Mouse (Mus musculus): ENCODE data around the gene Ubl3. TPM values are rescaled to one million over a fixed set of nuclear protein-coding genes. Genes with fewer than 3 reads are reported as not detected.

The Ubl3 gene
- polyA plus RNA-seq, 1 experiment: 19.1 TPM

- Histone ChIP-seq H3K4me3 (ENCODE audit: insufficient read depth, poor library complexity, severe bottlenecking) (no peak overlapping the region), H3ac (ENCODE audit: control insufficient read depth, insufficient read length, low read depth) (no peak overlapping the region), H3K79me3 (ENCODE audit: low read depth) (peaks cover 71% of the 10 kb centered on the region), H3K36me3 (ENCODE audit: control insufficient read depth, insufficient read depth) (no peaks in the 10 kb centered on the region), H3K79me2 (ENCODE audit: control insufficient read depth, insufficient read depth) (peaks cover 96% of the 10 kb centered on the region), H3K27me3 (ENCODE audit: control insufficient read depth, insufficient read depth, insufficient read length) (no peaks in the 10 kb centered on the region)
- TF ChIP-seq MYOG (IDR thresholded peaks at IDR 0.05; ENCODE audit: control insufficient read depth, extremely low read depth, insufficient read length) (no peak), MYOD1 (IDR thresholded peaks at IDR 0.05; ENCODE audit: control insufficient read depth, insufficient read length, low read depth) (no peak), USF1 (IDR thresholded peaks at IDR 0.05; ENCODE audit: low read depth) (no peak), FOSL1 (IDR thresholded peaks at IDR 0.05; ENCODE audit: insufficient read depth, low read length, poor library complexity, severe bottlenecking) (no peak), MAX (IDR thresholded peaks at IDR 0.05) (no peak), CEBPB (IDR thresholded peaks at IDR 0.05; ENCODE audit: low read depth) (no peak), CTCF (IDR thresholded peaks at IDR 0.05; ENCODE audit: control insufficient read depth, insufficient read depth, insufficient read length) (no peak)
These were observed 30.2 kb downstream of the Ubl3 start for GRCm38 (mm10) chr5:148522378-148522777.

GRCm38 (mm10) chr5:148517445-148517844 is 35.1 kb downstream of the Ubl3 start:
- no peaks in the 10 kb centered on the region for H3K36me3 ChIP-seq (ENCODE audit: control insufficient read depth, insufficient read depth)
- H3K27me3 ChIP-seq (ENCODE audit: control insufficient read depth, insufficient read depth, insufficient read length): no peaks in the 10 kb centered on the region
- H3K4me3 ChIP-seq (ENCODE audit: insufficient read depth, poor library complexity, severe bottlenecking): no peak overlapping the region
- H3ac ChIP-seq (ENCODE audit: control insufficient read depth, insufficient read length, low read depth): no peak overlapping the region
- no peak for TF ChIP-seq FOSL1 (IDR thresholded peaks at IDR 0.05; ENCODE audit: insufficient read depth, low read length, poor library complexity, severe bottlenecking)
- no peak for TF ChIP-seq USF1 (IDR thresholded peaks at IDR 0.05; ENCODE audit: low read depth)
- no peak for TF ChIP-seq MAX (IDR thresholded peaks at IDR 0.05)
- TF ChIP-seq MYOG (IDR thresholded peaks at IDR 0.05; ENCODE audit: control insufficient read depth, extremely low read depth, insufficient read length): no peak
- no peak for TF ChIP-seq CEBPB (IDR thresholded peaks at IDR 0.05; ENCODE audit: low read depth)
- TF ChIP-seq MYOD1 (IDR thresholded peaks at IDR 0.05; ENCODE audit: control insufficient read depth, insufficient read length, low read depth): no peak
- no peak for TF ChIP-seq CTCF (IDR thresholded peaks at IDR 0.05; ENCODE audit: control insufficient read depth, insufficient read depth, insufficient read length)
- H3K79me2 ChIP-seq (ENCODE audit: control insufficient read depth, insufficient read depth): peaks cover 92% of the 10 kb centered on the region
- peaks cover 63% of the 10 kb centered on the region for H3K79me3 ChIP-seq (ENCODE audit: low read depth)

GRCm38 (mm10) chr5:148512042-148512640 is 40.4 kb downstream of the Ubl3 start:
- Histone ChIP-seq H3K4me3 (ENCODE audit: insufficient read depth, poor library complexity, severe bottlenecking) (no peak overlapping the region), H3ac (ENCODE audit: control insufficient read depth, insufficient read length, low read depth) (no peak overlapping the region), H3K27me3 (ENCODE audit: control insufficient read depth, insufficient read depth, insufficient read length) (no peaks in the 10 kb centered on the region), H3K36me3 (ENCODE audit: control insufficient read depth, insufficient read depth) (peaks cover 20% of the 10 kb centered on the region), H3K79me2 (ENCODE audit: control insufficient read depth, insufficient read depth) (peaks cover 56% of the 10 kb centered on the region), H3K79me3 (ENCODE audit: low read depth) (peaks cover 29% of the 10 kb centered on the region)
- TF ChIP-seq MYOG (IDR thresholded peaks at IDR 0.05; ENCODE audit: control insufficient read depth, extremely low read depth, insufficient read length) (no peak), CTCF (IDR thresholded peaks at IDR 0.05; ENCODE audit: control insufficient read depth, insufficient read depth, insufficient read length) (no peak), FOSL1 (IDR thresholded peaks at IDR 0.05; ENCODE audit: insufficient read depth, low read length, poor library complexity, severe bottlenecking) (no peak), CEBPB (IDR thresholded peaks at IDR 0.05; ENCODE audit: low read depth) (no peak), USF1 (IDR thresholded peaks at IDR 0.05; ENCODE audit: low read depth) (no peak), MYOD1 (IDR thresholded peaks at IDR 0.05; ENCODE audit: control insufficient read depth, insufficient read length, low read depth) (no peak), MAX (IDR thresholded peaks at IDR 0.05) (no peak)

- Histone ChIP-seq H3K79me2 (ENCODE audit: control insufficient read depth, insufficient read depth) (peaks cover 42% of the 10 kb centered on the region), H3K36me3 (ENCODE audit: control insufficient read depth, insufficient read depth) (peaks cover 24% of the 10 kb centered on the region), H3K27me3 (ENCODE audit: control insufficient read depth, insufficient read depth, insufficient read length) (no peaks in the 10 kb centered on the region), H3K4me3 (ENCODE audit: insufficient read depth, poor library complexity, severe bottlenecking) (no peak overlapping the region), H3ac (ENCODE audit: control insufficient read depth, insufficient read length, low read depth) (no peak overlapping the region), H3K79me3 (ENCODE audit: low read depth) (peaks cover 18% of the 10 kb centered on the region)
- TF ChIP-seq MYOD1 (IDR thresholded peaks at IDR 0.05; ENCODE audit: control insufficient read depth, insufficient read length, low read depth) (no peak), MAX (IDR thresholded peaks at IDR 0.05) (no peak), USF1 (IDR thresholded peaks at IDR 0.05; ENCODE audit: low read depth) (no peak), MYOG (IDR thresholded peaks at IDR 0.05; ENCODE audit: control insufficient read depth, extremely low read depth, insufficient read length) (no peak), CTCF (IDR thresholded peaks at IDR 0.05; ENCODE audit: control insufficient read depth, insufficient read depth, insufficient read length) (no peak)
These were observed 42.3 kb downstream of the Ubl3 start for GRCm38 (mm10) chr5:148510265-148510664.

GRCm38 (mm10) chr5:148509731-148510130 is 42.9 kb downstream of the Ubl3 start:
- peaks cover 25% of the 10 kb centered on the region for H3K36me3 ChIP-seq (ENCODE audit: control insufficient read depth, insufficient read depth)
- TF ChIP-seq FOSL1 (IDR thresholded peaks at IDR 0.05; ENCODE audit: insufficient read depth, low read length, poor library complexity, severe bottlenecking) (no peak), USF1 (IDR thresholded peaks at IDR 0.05; ENCODE audit: low read depth) (no peak), MYOD1 (IDR thresholded peaks at IDR 0.05; ENCODE audit: control insufficient read depth, insufficient read length, low read depth) (no peak), MYOG (IDR thresholded peaks at IDR 0.05; ENCODE audit: control insufficient read depth, extremely low read depth, insufficient read length) (no peak), CTCF (IDR thresholded peaks at IDR 0.05; ENCODE audit: control insufficient read depth, insufficient read depth, insufficient read length) (no peak), MAX (IDR thresholded peaks at IDR 0.05) (no peak), CEBPB (IDR thresholded peaks at IDR 0.05; ENCODE audit: low read depth) (no peak)

More at GRCm38 (mm10) chr5:148509731-148510130, 42.9 kb downstream of the Ubl3 start:
- H3K4me3 ChIP-seq (ENCODE audit: insufficient read depth, poor library complexity, severe bottlenecking): no peak overlapping the region
- H3ac ChIP-seq (ENCODE audit: control insufficient read depth, insufficient read length, low read depth): no peak overlapping the region
- no peaks in the 10 kb centered on the region for H3K27me3 ChIP-seq (ENCODE audit: control insufficient read depth, insufficient read depth, insufficient read length)
- peaks cover 15% of the 10 kb centered on the region for H3K79me3 ChIP-seq (ENCODE audit: low read depth)
- H3K79me2 ChIP-seq (ENCODE audit: control insufficient read depth, insufficient read depth): peaks cover 36% of the 10 kb centered on the region

All from C2C12 (cell line).